Comparison of ENCODE assay signal across 26 mouse cellular contexts in genomic region chr4:137721563-137721962, GRCm38 (mm10).
"Had no signal": no experiment of that assay in that cellular context is flagged by ENCODE, and none has a peak within 500 bp of the region (broad histone marks: within the 10 kb centered on the region; RNA-seq: fewer than 3 reads in every experiment).

No protein-coding gene starts in this region.

- H3K4me3 ChIP-seq: embryonic facial prominence, embryonic 12.5 days; embryonic facial prominence, embryonic 15.5 days; erythroblast, embryonic 14.5 days; forebrain, embryonic 10.5 days; forebrain, embryonic 12.5 days; forebrain, embryonic 13.5 days; forebrain, embryonic 15.5 days; gastrocnemius, adult 2 months; heart, adult 2 months had no signal

- H3K9ac ChIP-seq: embryonic facial prominence, embryonic 12.5 days; embryonic facial prominence, embryonic 15.5 days; forebrain, embryonic 12.5 days; forebrain, embryonic 13.5 days; forebrain, embryonic 15.5 days; forebrain, postnatal 0 days had no signal

- ATAC-seq: forebrain, embryonic 13.5 days; forebrain, embryonic 14.5 days; forebrain, embryonic 15.5 days; forebrain, embryonic 16.5 days; forebrain, postnatal 0 days had no signal

- H3K4me2 ChIP-seq: embryonic facial prominence, embryonic 12.5 days; embryonic facial prominence, embryonic 15.5 days; forebrain, embryonic 12.5 days; forebrain, embryonic 13.5 days; forebrain, embryonic 15.5 days had no signal

- H3K36me3 ChIP-seq: embryonic facial prominence, embryonic 12.5 days; embryonic facial prominence, embryonic 15.5 days; forebrain, embryonic 10.5 days; forebrain, embryonic 12.5 days; forebrain, embryonic 15.5 days had no signal

- H3K27ac ChIP-seq: embryonic facial prominence, embryonic 12.5 days; embryonic facial prominence, embryonic 15.5 days; forebrain, embryonic 10.5 days; forebrain, embryonic 12.5 days; forebrain, embryonic 13.5 days; forebrain, embryonic 15.5 days; gastrocnemius, adult 2 months; heart, adult 2 months had no signal

- DNase-seq: cerebellum, adult 2 months; cerebellum, adult 8-10 months; cerebellum, adult 9-10 months; cerebellum, adult 9-11 months; cerebellum, postnatal 10 days; cerebellum, postnatal 14 days; cerebellum, postnatal 25 days; cerebellum, postnatal 36 days; embryo, embryonic 11 days; forebrain, postnatal 0 days; gastrocnemius, adult 2 months; gastrocnemius, postnatal 10 days; gastrocnemius, postnatal 14 days; gastrocnemius, postnatal 25 days; gastrocnemius, postnatal 36 days; heart, adult 18-20 months; heart, adult 2 months had no signal

- H3K9me3 ChIP-seq: embryonic facial prominence, embryonic 12.5 days; embryonic facial prominence, embryonic 15.5 days; forebrain, embryonic 10.5 days; forebrain, embryonic 12.5 days; forebrain, embryonic 13.5 days; forebrain, embryonic 15.5 days had no signal
